Mouse (Mus musculus): ENCODE measurements around the gene Trappc3. TPM values are rescaled to one million over a fixed set of nuclear protein-coding genes. Genes with fewer than 3 reads are reported as not detected.

The Trappc3 gene
- polyA plus RNA-seq, 1 experiment from 2014 or later, result 71.6 TPM

DNA sequence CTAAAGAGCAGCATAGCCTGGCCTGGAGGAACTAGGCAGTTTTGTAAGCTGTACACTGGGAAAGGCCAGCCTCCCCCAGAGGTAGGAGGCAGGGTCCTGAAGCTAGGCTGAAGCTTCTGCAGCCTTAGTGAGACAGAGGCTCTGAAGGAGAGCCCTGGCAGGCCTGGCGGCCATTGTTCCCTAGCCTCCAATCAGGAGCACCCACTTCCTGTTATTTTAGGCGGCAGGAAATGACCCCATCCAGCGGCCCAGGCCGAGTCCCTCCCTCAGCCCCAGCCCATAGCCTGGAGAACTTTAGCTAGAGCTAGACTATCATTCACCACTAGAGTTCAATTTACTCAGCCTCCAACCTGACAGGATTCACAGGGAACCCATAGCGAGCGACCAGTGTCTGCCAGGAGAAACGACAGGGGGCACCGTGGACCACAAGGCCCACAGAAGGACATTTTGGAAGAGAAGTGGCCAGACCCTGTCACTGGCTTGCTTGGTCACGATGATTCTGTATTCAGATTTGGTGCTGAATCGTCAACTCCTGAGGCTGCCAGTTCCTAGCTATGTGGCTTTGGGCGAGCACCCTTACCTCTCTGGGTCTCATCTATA lies 10.4 kb upstream of the Trappc3 start:
- no peaks in the 10 kb centered on the region for H3K27me3 ChIP-seq
- ChIA-PET CTCF (interaction anchor here (1.3 kb wide), 1 partner anchor 20 kb away, joined by 3 read pairs; no protein-coding TSS in a partner anchor), POLR2A (interaction anchor here (0.7 kb wide), 1 partner anchor 22 kb away, joined by 3 read pairs; no protein-coding TSS in a partner anchor)
- DNase-seq (ENCODE audit: low read depth, low spot score) (no peak), ATAC-seq (no peak)
- no peak for TF ChIP-seq CTCF (IDR thresholded peaks at IDR 0.05)
- in situ Hi-C loops (cut with MboI; ENCODE audit: low pct_unique_long_range_greater_than_20kb), result no loop called here

DNA sequence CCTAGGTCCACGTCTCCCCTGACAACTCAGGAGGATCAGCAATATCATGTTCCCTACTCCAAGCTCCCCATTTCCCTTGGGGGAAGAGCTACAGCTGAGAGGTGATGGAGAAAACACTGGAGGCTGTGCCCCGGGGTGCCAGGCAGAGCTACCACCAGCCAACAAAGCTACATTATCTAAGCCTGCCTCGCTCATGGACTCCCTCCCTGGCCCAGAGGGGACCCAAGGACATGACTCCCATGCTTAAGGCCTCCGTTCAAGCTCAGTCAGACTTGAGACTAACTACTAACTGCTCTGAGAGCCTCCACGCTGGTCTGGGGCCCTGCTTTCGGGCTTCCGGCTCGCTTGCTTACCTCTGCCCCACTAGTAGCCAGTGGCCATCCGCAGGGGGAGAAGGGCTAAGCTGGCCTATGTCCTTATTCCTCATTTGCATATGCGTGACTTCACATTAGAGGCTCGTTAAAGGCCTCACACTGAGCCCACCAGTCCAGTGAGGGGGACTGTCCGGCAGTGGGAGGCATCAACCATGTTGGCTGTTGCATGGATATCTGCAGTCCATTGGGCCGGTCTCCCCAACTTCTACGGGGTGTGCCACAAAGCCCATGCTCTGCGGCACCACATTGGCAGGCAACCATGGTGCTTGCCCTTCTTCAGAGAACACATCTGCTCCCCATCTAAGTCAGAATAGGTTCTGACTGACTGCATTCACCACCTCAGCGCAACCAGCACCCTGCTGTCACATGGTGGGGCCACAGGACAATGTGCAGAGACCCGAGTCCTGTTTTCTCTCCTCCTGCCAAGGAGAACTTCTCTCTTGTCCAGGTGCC lies 9.5 kb upstream of the Trappc3 start:
- H3K27me3 ChIP-seq, result no peaks in the 10 kb centered on the region
- POLR2A ChIA-PET, result interaction anchor here (0.7 kb wide), 1 partner anchor 22 kb away, joined by 3 read pairs; no protein-coding TSS in a partner anchor
- in situ Hi-C loops (cut with MboI; ENCODE audit: low pct_unique_long_range_greater_than_20kb), result no loop called here
- TF ChIP-seq CTCF (IDR thresholded peaks at IDR 0.05), result no peak
- CTCF ChIA-PET, result interaction anchor here (1.3 kb wide), 1 partner anchor 21 kb away, joined by 3 read pairs; no protein-coding TSS in a partner anchor
- ATAC-seq (no peak), DNase-seq (ENCODE audit: low read depth, low spot score) (no peak)

- H3K27me3 ChIP-seq, result no peaks in the 10 kb centered on the region
- ChIA-PET POLR2A (no interaction called here), CTCF (no interaction called here)
- in situ Hi-C loops (cut with MboI; ENCODE audit: low pct_unique_long_range_greater_than_20kb), result no loop called here
- ATAC-seq (no peak), DNase-seq (ENCODE audit: low read depth, low spot score) (no peak)
- no peak for TF ChIP-seq CTCF (IDR thresholded peaks at IDR 0.05)
These were observed 8.4 kb upstream of the Trappc3 start for GRCm38 (mm10) chr4:126253637-126254272.

- H3K27me3 ChIP-seq, result no peaks in the 10 kb centered on the region
- CTCF ChIA-PET, result no interaction called here
- in situ Hi-C loops (cut with MboI; ENCODE audit: low pct_unique_long_range_greater_than_20kb), result no loop called here
- no peak for ATAC-seq
- no peak for TF ChIP-seq CTCF (IDR thresholded peaks at IDR 0.05)
- DNase-seq (ENCODE audit: low read depth, low spot score), result no peak
- POLR2A ChIA-PET, result interaction anchor here (1.0 kb wide), 1 partner anchor 27 kb away, joined by 4 read pairs; no protein-coding TSS in a partner anchor
These were observed 7.6 kb upstream of the Trappc3 start for GRCm38 (mm10) chr4:126254315-126255112.

- CTCF ChIA-PET, result no interaction called here
- no peak for ATAC-seq
- in situ Hi-C loops (cut with MboI; ENCODE audit: low pct_unique_long_range_greater_than_20kb), result no loop called here
- TF ChIP-seq CTCF (IDR thresholded peaks at IDR 0.05), result no peak
- H3K27me3 ChIP-seq, result no peaks in the 10 kb centered on the region
- DNase-seq (ENCODE audit: low read depth, low spot score), result no peak
- POLR2A ChIA-PET, result interaction anchor here (0.6 to 2.6 kb wide), 4 partner anchors 13 to 602 kb away, joined by 4 to 13 read pairs (median 6); no protein-coding TSS in a partner anchor
These were observed 6.8 kb upstream of the Trappc3 start for GRCm38 (mm10) chr4:126255113-126256001.

DNA sequence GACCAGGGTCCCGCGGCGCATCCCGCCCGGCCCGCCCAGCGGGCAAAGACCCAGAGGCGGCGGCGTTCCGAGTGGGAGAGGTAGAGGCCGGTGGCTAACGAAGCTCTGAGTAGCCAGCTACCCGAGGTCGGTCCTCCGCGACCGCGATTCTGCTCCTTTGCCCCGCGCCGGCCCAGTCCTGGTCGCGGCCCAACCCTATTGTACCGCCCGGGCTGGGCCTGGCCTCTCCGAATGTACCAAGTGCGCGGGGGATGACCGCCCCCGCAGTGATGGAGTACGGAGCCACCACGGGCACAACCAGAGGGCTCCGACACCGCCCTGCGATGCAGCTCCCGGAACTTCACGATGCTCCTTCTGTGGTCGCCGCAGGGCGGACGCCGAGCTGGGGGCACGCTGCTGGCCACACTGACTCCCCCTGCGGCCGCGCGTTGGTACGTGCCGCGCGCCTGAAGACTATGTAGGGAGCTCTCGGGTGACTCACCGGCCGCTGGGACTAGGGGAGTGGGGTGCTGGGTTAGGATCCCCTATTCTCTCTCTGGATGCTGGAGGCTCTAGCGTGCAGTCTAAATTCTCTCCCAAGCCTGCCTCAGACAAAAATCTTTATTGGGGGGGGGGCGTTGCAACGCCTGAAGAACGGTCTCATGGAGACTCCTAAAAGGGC lies 5.9 kb upstream of the Trappc3 start, which contains the start of gene Map7d1:
Gene Map7d1, minus strand, starts transcription at position 213 of the 661 bp plus-strand sequence.
- POLR2A ChIA-PET, result interaction anchor here (0.6 to 2.6 kb wide), 4 partner anchors 10 to 601 kb away, joined by 4 to 13 read pairs (median 6); no protein-coding TSS in a partner anchor
- H3K27me3 ChIP-seq, result no peaks in the 10 kb centered on the region
- ATAC-seq (peak; percentile 55), DNase-seq (ENCODE audit: low read depth, low spot score) (peak; percentile 55)
- CTCF ChIA-PET, result no interaction called here
- in situ Hi-C loops (cut with MboI; ENCODE audit: low pct_unique_long_range_greater_than_20kb), result no loop called here
- TF ChIP-seq CTCF (IDR thresholded peaks at IDR 0.05), result no peak

DNA sequence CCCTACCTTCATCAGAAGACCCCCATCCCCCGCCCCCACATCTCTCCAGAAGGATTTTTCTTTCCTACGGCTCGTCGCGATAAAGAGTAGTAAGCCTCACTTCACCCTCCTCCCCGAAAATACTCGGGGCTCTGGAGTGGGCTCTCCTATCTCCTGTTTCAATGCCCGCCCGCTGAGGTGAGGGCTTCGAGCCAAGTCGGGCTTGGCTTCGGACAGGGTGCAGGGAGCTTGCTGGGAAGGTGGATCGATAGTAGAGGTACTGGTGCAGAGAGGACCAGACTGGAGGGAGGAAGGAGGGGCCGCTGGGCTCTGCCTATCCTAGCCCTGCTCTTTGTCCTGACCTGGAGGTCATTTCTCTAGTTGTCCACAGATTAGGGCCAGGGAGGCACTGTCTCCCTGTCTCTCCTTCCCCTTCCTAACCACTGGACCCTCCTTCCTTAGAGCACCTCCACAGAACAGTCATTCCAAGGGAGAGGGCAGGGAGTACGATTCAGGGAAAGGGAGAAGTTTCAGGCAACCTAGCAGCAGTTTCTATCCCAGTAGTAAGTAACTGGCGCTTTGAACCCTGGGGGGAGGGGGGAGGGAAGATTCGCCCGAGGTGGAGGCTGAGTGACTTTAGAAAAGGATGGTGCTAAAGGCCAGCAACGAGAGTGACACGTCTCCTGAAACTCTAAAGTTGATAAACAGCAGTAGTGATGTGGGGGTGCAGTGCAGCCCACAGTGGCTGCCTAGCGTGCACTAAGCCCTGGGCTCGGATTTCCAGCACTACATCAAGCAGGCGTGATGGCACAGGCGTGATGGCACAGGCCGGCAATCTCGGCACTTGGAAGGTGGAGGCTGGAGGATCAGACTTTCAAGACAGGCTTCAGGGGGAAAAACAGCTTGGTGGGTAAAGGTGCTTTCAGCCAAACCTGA lies 4.9 kb upstream of the Trappc3 start:
- POLR2A ChIA-PET, result interaction anchor here (0.7 to 2.6 kb wide), 5 partner anchors 11 to 1143 kb away, joined by 3 to 13 read pairs (median 5); no protein-coding TSS in a partner anchor
- TF ChIP-seq CTCF (IDR thresholded peaks at IDR 0.05), result no peak
- DNase-seq (ENCODE audit: low read depth, low spot score), result no peak
- no peak for ATAC-seq
- in situ Hi-C loops (cut with MboI; ENCODE audit: low pct_unique_long_range_greater_than_20kb), result no loop called here
- CTCF ChIA-PET, result no interaction called here
- no peaks in the 10 kb centered on the region for H3K27me3 ChIP-seq

- ATAC-seq (no peak), DNase-seq (ENCODE audit: low read depth, low spot score) (no peak)
- H3K27me3 ChIP-seq, result no peaks in the 10 kb centered on the region
- in situ Hi-C loops (cut with MboI; ENCODE audit: low pct_unique_long_range_greater_than_20kb), result no loop called here
- ChIA-PET CTCF (interaction anchor here (4.0 kb wide), 1 partner anchor 31 kb away, joined by 41 read pairs; no protein-coding TSS in a partner anchor), POLR2A (no interaction called here)
- no peak for TF ChIP-seq CTCF (IDR thresholded peaks at IDR 0.05)
These were observed 3.1 kb upstream of the Trappc3 start for GRCm38 (mm10) chr4:126259063-126259462.

Measured in Patski (cell line).